In the genomic region with DNA sequence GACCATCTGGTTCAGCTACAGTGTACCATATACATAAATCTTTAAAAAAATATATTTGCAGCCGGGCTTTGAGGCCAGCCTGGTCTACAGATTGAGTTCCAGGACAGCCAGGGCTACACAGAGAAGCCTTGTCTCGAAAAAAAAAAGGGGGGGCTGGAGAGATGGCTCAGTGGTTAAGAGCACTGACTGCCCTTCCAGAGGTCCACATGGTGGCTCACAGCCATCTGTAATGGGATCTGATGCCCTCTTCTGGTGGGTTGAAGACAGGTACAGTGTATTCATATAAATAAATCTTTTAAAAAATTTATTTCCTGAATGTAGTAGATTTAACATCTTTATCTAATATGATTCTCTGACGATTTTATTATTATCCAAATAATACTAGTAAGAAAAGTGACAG, we compare ENCODE assay signal across 1 mouse cellular context.
TF ChIP-seq lines count a peak whose summit lies in the region.

No protein-coding gene starts in this region.

TF ChIP-seq in MEL, 35 proteins besides CTCF, POLR2A, EP300 and RAD21:
- TF ChIP-seq SMC3 (IDR thresholded peaks at IDR 0.05; ENCODE audit: low read depth, low read length), result peak; percentile 45
- TF ChIP-seq MYC (IDR thresholded peaks at IDR 0.05; ENCODE audit: low read depth, low read length), result peak; percentile 60; the same call in 1 of the 2 replicates
TF ChIP-seq in MEL: peak in this region for 2; not testable (repeated sequence) for 33.
